Mouse (Mus musculus): ENCODE measurements around the gene Cenpp. TPM values are rescaled to one million over a fixed set of nuclear protein-coding genes. Genes with fewer than 3 reads are reported as not detected.

The Cenpp gene
- polyA plus RNA-seq, 1 experiment from 2014 or later, result 26.8 TPM

- H3K27ac ChIP-seq, result no peak overlapping the region
- no peaks in the 10 kb centered on the region for H3K36me3 ChIP-seq (ENCODE audit: poor library complexity, severe bottlenecking)
- 87% methylated on average over 1 of the region's 1 CpGs for WGBS
- no peak overlapping the region for H3K4me2 ChIP-seq
- no peak overlapping the region for H3K9ac ChIP-seq
- no peak overlapping the region for H3K4me3 ChIP-seq
- H3K4me1 ChIP-seq, result no peaks in the 10 kb centered on the region
- no peaks in the 10 kb centered on the region for H3K27me3 ChIP-seq
- no peaks in the 10 kb centered on the region for H3K9me3 ChIP-seq (replicated peaks)
- no peak for ATAC-seq
These were observed 104.9 kb downstream of the Cenpp start for GRCm38 (mm10) chr13:49547563-49548150.

GRCm38 (mm10) chr13:49546517-49546916, 106.1 kb downstream of the Cenpp start:
- H3K27me3 ChIP-seq, result no peaks in the 10 kb centered on the region
- H3K9me3 ChIP-seq (replicated peaks), result no peaks in the 10 kb centered on the region
- no peak overlapping the region for H3K27ac ChIP-seq
- ATAC-seq, result no peak
- H3K4me1 ChIP-seq, result no peaks in the 10 kb centered on the region
- H3K9ac ChIP-seq, result no peak overlapping the region
- H3K4me3 ChIP-seq, result no peak overlapping the region
- no peak overlapping the region for H3K4me2 ChIP-seq
- no peaks in the 10 kb centered on the region for H3K36me3 ChIP-seq (ENCODE audit: poor library complexity, severe bottlenecking)
- 92% methylated on average over 1 of the region's 1 CpGs for WGBS

DNA sequence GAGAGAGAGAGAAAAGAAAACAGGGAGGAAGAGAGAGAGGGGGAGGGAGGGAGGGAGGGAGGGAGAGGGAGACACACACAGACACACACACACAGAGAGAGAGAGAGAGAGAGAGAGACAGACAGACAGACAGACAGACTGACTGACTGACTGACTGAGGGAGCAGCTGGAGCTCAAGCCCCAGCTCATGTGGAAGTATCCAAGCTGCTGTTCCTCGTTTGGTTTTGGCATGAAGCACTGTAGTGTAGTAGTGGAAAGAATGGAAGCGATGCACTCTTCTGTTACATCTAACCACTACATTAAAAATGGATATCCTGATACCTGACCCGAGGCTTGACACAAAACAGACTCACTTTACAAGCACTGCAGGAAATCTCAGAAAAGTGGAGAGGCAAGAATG, 106.9 kb downstream of the Cenpp start:
- Histone ChIP-seq H3K4me1 (no peaks in the 10 kb centered on the region), H3K4me3 (no peak overlapping the region), H3K27me3 (no peaks in the 10 kb centered on the region), H3K9ac (no peak overlapping the region), H3K4me2 (no peak overlapping the region), H3K27ac (no peak overlapping the region), H3K9me3 (replicated peaks) (no peaks in the 10 kb centered on the region), H3K36me3 (ENCODE audit: poor library complexity, severe bottlenecking) (no peaks in the 10 kb centered on the region)
- ATAC-seq, result no peak
- WGBS, result 72% methylated on average over 3 of the region's 3 CpGs

DNA sequence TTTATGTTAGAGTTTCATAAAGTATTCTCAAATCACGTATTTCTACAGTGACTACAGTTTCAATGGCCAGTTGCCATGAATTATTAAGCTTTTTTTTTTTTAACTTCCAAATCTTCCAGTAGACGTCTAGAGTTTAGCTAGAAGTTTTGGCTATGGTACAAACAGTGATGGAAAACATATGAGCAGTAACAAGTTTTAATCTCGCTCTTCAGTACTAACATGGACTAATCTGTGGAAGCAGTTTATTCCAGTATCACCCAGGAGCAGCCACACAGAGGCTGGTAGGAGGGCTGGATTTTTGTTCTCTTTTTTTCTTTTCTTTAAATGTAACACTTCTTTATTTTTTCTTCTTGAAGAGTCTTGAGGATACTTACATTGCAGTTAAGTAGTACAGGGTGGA, 108.3 kb downstream of the Cenpp start, which contains the start of gene Aspn:
TSS of gene Aspn (plus strand) at position 165 of the 400 bp plus-strand sequence.
- Histone ChIP-seq H3K4me1 (no peaks in the 10 kb centered on the region), H3K4me2 (no peak within 1 kb of the TSS), H3K9me3 (replicated peaks) (no peaks in the 10 kb centered on the region), H3K27me3 (no peaks in the 10 kb centered on the region), H3K27ac (no peak within 1 kb of the TSS), H3K36me3 (ENCODE audit: poor library complexity, severe bottlenecking) (no peaks in the 10 kb centered on the region), H3K9ac (no peak within 1 kb of the TSS), H3K4me3 (no peak within 1 kb of the TSS)
- WGBS, result 87% methylated on average over 3 of the region's 3 CpGs
- ATAC-seq, result no peak

DNA sequence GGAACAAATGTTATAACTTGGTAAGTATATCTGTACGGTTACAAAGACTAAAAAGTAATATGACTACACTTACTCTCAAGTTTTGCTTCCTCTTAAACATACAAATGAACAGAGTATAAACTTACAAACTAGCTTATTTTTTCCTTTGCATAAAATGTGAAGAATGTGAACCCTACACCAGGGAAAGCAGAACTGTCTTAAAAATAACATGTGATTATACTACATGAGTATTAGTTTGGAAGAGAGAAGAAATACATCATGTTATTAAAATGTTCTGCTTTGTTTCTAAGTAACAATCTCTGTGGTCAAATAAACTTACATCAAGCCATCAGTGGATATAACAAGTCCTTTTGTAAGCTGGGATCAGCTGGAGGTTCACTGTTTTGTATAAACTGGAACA, 113.9 kb downstream of the Cenpp start:
- no peak for ATAC-seq
- Histone ChIP-seq H3K27ac (no peak overlapping the region), H3K36me3 (ENCODE audit: poor library complexity, severe bottlenecking) (no peaks in the 10 kb centered on the region), H3K4me3 (no peak overlapping the region), H3K4me1 (no peaks in the 10 kb centered on the region), H3K9ac (no peak overlapping the region), H3K27me3 (no peaks in the 10 kb centered on the region), H3K9me3 (replicated peaks) (no peaks in the 10 kb centered on the region), H3K4me2 (no peak overlapping the region)
- 94% methylated on average over 1 of the region's 1 CpGs for WGBS

GRCm38 (mm10) chr13:49536946-49537345, 115.6 kb downstream of the Cenpp start:
- Histone ChIP-seq H3K4me3 (no peak overlapping the region), H3K27me3 (no peaks in the 10 kb centered on the region), H3K36me3 (ENCODE audit: poor library complexity, severe bottlenecking) (no peaks in the 10 kb centered on the region), H3K9me3 (replicated peaks) (no peaks in the 10 kb centered on the region), H3K4me2 (no peak overlapping the region), H3K9ac (no peak overlapping the region), H3K4me1 (no peaks in the 10 kb centered on the region), H3K27ac (no peak overlapping the region)
- no peak for ATAC-seq
- 94% methylated on average over 1 of the region's 1 CpGs for WGBS

DNA sequence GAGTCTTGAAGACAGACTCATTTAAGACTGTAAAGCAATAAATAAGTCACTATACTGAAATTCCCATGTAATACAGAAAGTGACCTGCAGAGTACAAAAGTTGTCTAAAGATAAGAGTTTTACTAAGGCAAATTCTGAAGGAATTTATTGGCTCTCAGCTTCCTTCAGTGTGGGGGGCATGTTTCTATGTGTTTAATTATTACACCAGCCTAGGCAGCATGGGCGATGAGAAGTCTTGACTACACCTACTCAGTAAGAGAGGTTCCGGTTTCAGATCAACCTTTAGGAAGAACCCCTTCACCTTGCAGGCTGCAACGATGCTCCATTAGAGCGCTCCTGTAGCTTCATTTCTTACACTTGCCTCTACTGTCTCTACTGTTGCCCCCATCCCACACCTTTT, 121.9 kb downstream of the Cenpp start:
- H3K36me3 ChIP-seq (ENCODE audit: poor library complexity, severe bottlenecking), result no peaks in the 10 kb centered on the region
- H3K4me3 ChIP-seq, result no peak overlapping the region
- no peaks in the 10 kb centered on the region for H3K9me3 ChIP-seq (replicated peaks)
- H3K27me3 ChIP-seq, result no peaks in the 10 kb centered on the region
- no peaks in the 10 kb centered on the region for H3K4me1 ChIP-seq
- ATAC-seq, result no peak
- no peak overlapping the region for H3K27ac ChIP-seq
- no peak overlapping the region for H3K9ac ChIP-seq
- no peak overlapping the region for H3K4me2 ChIP-seq
- WGBS, result 96% methylated on average over 4 of the region's 4 CpGs

- Histone ChIP-seq H3K27me3 (no peaks in the 10 kb centered on the region), H3K9ac (no peak overlapping the region), H3K9me3 (replicated peaks) (no peaks in the 10 kb centered on the region), H3K4me2 (no peak overlapping the region), H3K4me3 (no peak overlapping the region), H3K27ac (no peak overlapping the region), H3K4me1 (no peaks in the 10 kb centered on the region), H3K36me3 (ENCODE audit: poor library complexity, severe bottlenecking) (no peaks in the 10 kb centered on the region)
- 86% methylated on average over 2 of the region's 2 CpGs for WGBS
- ATAC-seq, result no peak
These were observed 126.3 kb downstream of the Cenpp start for GRCm38 (mm10) chr13:49526235-49526634.

GRCm38 (mm10) chr13:49518761-49519160, 133.8 kb downstream of the Cenpp start:
- H3K27me3 ChIP-seq, result no peaks in the 10 kb centered on the region
- H3K4me1 ChIP-seq, result no peaks in the 10 kb centered on the region
- WGBS, result 25% methylated on average over 2 of the region's 2 CpGs
- H3K9me3 ChIP-seq (replicated peaks), result no peaks in the 10 kb centered on the region
- no peak overlapping the region for H3K4me3 ChIP-seq
- no peaks in the 10 kb centered on the region for H3K36me3 ChIP-seq (ENCODE audit: poor library complexity, severe bottlenecking)
- H3K4me2 ChIP-seq, result no peak overlapping the region
- H3K27ac ChIP-seq, result no peak overlapping the region
- no peak for ATAC-seq
- H3K9ac ChIP-seq, result no peak overlapping the region

DNA sequence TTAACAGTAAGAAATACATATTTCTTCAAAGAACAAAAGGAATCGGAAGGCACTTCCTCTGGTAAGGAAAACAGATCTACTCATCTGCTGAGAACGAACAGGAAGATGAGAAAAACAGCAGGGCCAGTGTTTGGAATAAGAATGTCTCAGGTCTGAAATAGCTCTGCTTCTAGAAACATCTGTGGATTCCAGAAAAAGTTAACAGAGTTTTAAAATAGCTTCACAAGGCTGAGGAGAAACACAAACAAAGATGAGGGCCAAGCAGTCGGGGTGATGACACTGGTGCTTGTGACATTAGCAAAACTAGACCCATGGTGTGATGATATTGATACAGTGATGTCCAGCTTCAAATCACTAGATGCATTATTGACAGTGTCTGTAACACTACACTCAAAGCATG, 145.4 kb downstream of the Cenpp start:
- ATAC-seq, result no peak
- Histone ChIP-seq H3K4me3 (no peak overlapping the region), H3K4me1 (no peaks in the 10 kb centered on the region), H3K27me3 (no peaks in the 10 kb centered on the region), H3K9ac (no peak overlapping the region), H3K9me3 (replicated peaks) (no peaks in the 10 kb centered on the region), H3K36me3 (ENCODE audit: poor library complexity, severe bottlenecking) (no peaks in the 10 kb centered on the region), H3K4me2 (no peak overlapping the region), H3K27ac (no peak overlapping the region)
- 93% methylated on average over 3 of the region's 3 CpGs for WGBS

DNA sequence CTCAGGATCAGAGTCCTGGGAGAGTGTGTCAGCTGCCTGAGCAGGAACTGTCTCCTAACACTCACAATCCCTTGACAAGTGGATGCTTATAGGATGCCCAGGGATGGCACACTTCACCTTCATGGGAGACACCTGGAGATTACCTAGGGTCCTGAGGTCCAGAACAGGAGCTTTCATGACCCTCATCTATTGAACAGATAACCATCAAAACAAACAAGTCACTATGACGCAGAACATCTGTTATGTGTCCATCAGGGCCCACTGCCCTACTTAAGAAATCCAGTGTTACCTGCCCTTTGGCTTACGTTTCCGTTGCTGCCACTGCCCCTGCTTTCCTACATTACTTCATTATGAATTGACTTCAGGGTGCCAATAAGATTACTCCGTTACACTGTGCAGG, 146.8 kb downstream of the Cenpp start:
- ATAC-seq, result no peak
- Histone ChIP-seq H3K9me3 (replicated peaks) (no peaks in the 10 kb centered on the region), H3K4me1 (no peaks in the 10 kb centered on the region), H3K9ac (no peak overlapping the region), H3K27me3 (no peaks in the 10 kb centered on the region), H3K4me3 (no peak overlapping the region), H3K4me2 (no peak overlapping the region), H3K27ac (no peak overlapping the region), H3K36me3 (ENCODE audit: poor library complexity, severe bottlenecking) (no peaks in the 10 kb centered on the region)
- 84% methylated on average over 4 of the region's 4 CpGs for WGBS

DNA sequence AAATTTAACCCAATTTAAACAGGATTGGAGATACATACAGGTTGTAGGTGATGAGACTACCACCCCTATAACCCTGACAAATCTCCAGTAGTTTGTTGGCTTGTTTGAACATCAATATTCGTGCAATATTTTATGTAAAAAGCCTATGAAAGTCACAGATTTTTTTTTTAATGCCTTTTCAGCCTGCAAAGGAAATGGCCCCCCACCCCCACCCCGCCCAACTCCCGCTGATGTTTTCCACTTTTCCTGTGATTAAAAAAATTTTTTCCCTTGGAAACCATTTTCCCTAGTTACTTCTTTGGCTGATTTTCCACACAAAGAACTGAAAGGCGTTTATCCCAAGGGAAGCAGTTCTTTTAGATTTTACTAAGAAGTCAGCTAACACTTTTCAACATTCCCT, 148.1 kb downstream of the Cenpp start, which contains the start of gene Ecm2:
TSS of gene Ecm2 (plus strand) at position 301 of the 400 bp plus-strand sequence.
- 52% methylated on average over 4 of the region's 4 CpGs for WGBS
- H3K27me3 ChIP-seq, result no peaks in the 10 kb centered on the region
- no peak within 1 kb of the TSS for H3K27ac ChIP-seq
- H3K9me3 ChIP-seq (replicated peaks), result no peaks in the 10 kb centered on the region
- no peak for ATAC-seq
- H3K9ac ChIP-seq, result no peak within 1 kb of the TSS
- no peaks in the 10 kb centered on the region for H3K36me3 ChIP-seq (ENCODE audit: poor library complexity, severe bottlenecking)
- H3K4me2 ChIP-seq, result no peak within 1 kb of the TSS
- no peaks in the 10 kb centered on the region for H3K4me1 ChIP-seq
- H3K4me3 ChIP-seq, result no peak within 1 kb of the TSS

Data from forebrain, embryonic 13.5 days (tissue).